In genomic region chr6:99715913-99716312, GRCm38 (mm10) we compare ENCODE assay signal across 27 mouse cellular contexts. TPM values are rescaled to one million over a fixed set of nuclear protein-coding genes. Genes with fewer than 3 reads are reported as not detected.
A peak's percentile ranks its signal among the peaks of the same experiment; 100 is the strongest.
DNase-seq lines count a peak whose midpoint lies in the region; ATAC-seq and TF ChIP-seq lines count a peak whose summit lies in the region.
"Had no signal": no experiment of that assay in that cellular context is flagged by ENCODE, and none has a peak within 500 bp of the region (broad histone marks: within the 10 kb centered on the region; RNA-seq: fewer than 3 reads in every experiment).

No protein-coding gene starts in this region.

- peak; percentile 56 for DNase-seq in heart, embryonic 10.5 days (ENCODE audit: low spot score)
- DNase-seq in heart, adult 8-10 months (ENCODE audit: low spot score), result no peak
- peak; percentile 64 for DNase-seq in midbrain, embryonic 11.5 days (ENCODE audit: low spot score, missing footprints)
- DNase-seq in R1 (ENCODE audit: low read depth, low spot score), result peak; percentile 16
- no peak for DNase-seq in stomach, postnatal 0 days (ENCODE audit: low spot score)
- no peak for DNase-seq in adrenal gland, postnatal 36 days
- DNase-seq in spleen, postnatal 14 days (ENCODE audit: low spot score in 2 of 2), result no peak
- DNase-seq: adrenal gland, postnatal 14 days; cerebellum, adult 2 months; cerebellum, postnatal 10 days; embryo, embryonic 11 days; gastrocnemius, adult 2 months; gastrocnemius, postnatal 25 days; heart, postnatal 14 days had no signal

- TF ChIP-seq CTCF in stomach, postnatal 0 days (IDR thresholded peaks at IDR 0.05; ENCODE audit: low read depth), result peak; percentile 12; the same call in 1 of the 2 replicates

- TF ChIP-seq EP300 in stomach, postnatal 0 days (optimal IDR thresholded peaks at IDR 0.05), result no peak

- peaks cover 34% of the 10 kb centered on the region for H3K27me3 ChIP-seq in heart, embryonic 10.5 days (ENCODE audit: insufficient read depth, poor library complexity, severe bottlenecking)
- no peaks in the 10 kb centered on the region for H3K27me3 ChIP-seq in midbrain, embryonic 11.5 days (ENCODE audit: control insufficient read depth, insufficient read depth, low read length)
- no peaks in the 10 kb centered on the region for H3K27me3 ChIP-seq in midbrain, embryonic 15.5 days (replicated peaks)
- H3K27me3 ChIP-seq in stomach, postnatal 0 days (ENCODE audit: control insufficient read depth, insufficient read depth, low read length), result no peaks in the 10 kb centered on the region

- H3K4me3 ChIP-seq in heart, embryonic 10.5 days, result no peak overlapping the region
- no peak overlapping the region for H3K4me3 ChIP-seq in midbrain, embryonic 11.5 days (ENCODE audit: low read depth, low read length)
- no peak overlapping the region for H3K4me3 ChIP-seq in midbrain, embryonic 15.5 days
- H3K4me3 ChIP-seq in stomach, postnatal 0 days (ENCODE audit: low read depth, low read length), result no peak overlapping the region
- H3K4me3 ChIP-seq: embryonic facial prominence, embryonic 15.5 days; erythroblast, embryonic 14.5 days; forebrain, embryonic 10.5 days; gastrocnemius, adult 2 months; heart, embryonic 15.5 days; hindbrain, embryonic 10.5 days had no signal

- no peak overlapping the region for H3K4me2 ChIP-seq in midbrain, embryonic 11.5 days
- no peak overlapping the region for H3K4me2 ChIP-seq in midbrain, embryonic 15.5 days
- H3K4me2 ChIP-seq in stomach, postnatal 0 days (replicated peaks; ENCODE audit: low read depth), result no peak overlapping the region
- H3K4me2 ChIP-seq: embryonic facial prominence, embryonic 15.5 days; heart, embryonic 11.5 days; heart, embryonic 15.5 days; hindbrain, embryonic 14.5 days had no signal

- ATAC-seq in midbrain, embryonic 11.5 days (ENCODE audit: low FRiP score), result no peak
- no peak for ATAC-seq in midbrain, embryonic 15.5 days (replicated peaks)
- ATAC-seq in stomach, postnatal 0 days (ENCODE audit: low FRiP score, low TSS enrichment), result no peak
- ATAC-seq: activated CD4-positive, CD25-positive, alpha-beta regulatory T cell, adult 4 months; forebrain, embryonic 14.5 days had no signal

- no peaks in the 10 kb centered on the region for H3K9me3 ChIP-seq in heart, embryonic 10.5 days
- no peaks in the 10 kb centered on the region for H3K9me3 ChIP-seq in midbrain, embryonic 11.5 days (ENCODE audit: control insufficient read depth, low read length)
- H3K9me3 ChIP-seq in midbrain, embryonic 15.5 days, result no peaks in the 10 kb centered on the region
- no peaks in the 10 kb centered on the region for H3K9me3 ChIP-seq in stomach, postnatal 0 days (ENCODE audit: control insufficient read depth, low read length)
- H3K9me3 ChIP-seq: embryonic facial prominence, embryonic 15.5 days; forebrain, embryonic 10.5 days; heart, embryonic 15.5 days; hindbrain, embryonic 10.5 days had no signal

- WGBS in heart, embryonic 10.5 days, result 67% methylated on average over 6 of the region's 6 CpGs
- 80% methylated on average over 5 of the region's 6 CpGs for WGBS in midbrain, embryonic 11.5 days
- 79% methylated on average over 5 of the region's 6 CpGs for WGBS in midbrain, embryonic 15.5 days
- 61% methylated on average over 6 of the region's 6 CpGs for whole genome bisulfite sequencing in stomach, postnatal 0 days

- H3K9ac ChIP-seq in midbrain, embryonic 11.5 days (ENCODE audit: low read length), result no peak overlapping the region
- H3K9ac ChIP-seq in midbrain, embryonic 15.5 days, result no peak overlapping the region
- no peak overlapping the region for H3K9ac ChIP-seq in stomach, postnatal 0 days (ENCODE audit: low read length)
- H3K9ac ChIP-seq: embryonic facial prominence, embryonic 15.5 days; heart, embryonic 15.5 days; hindbrain, embryonic 14.5 days had no signal

- no peaks in the 10 kb centered on the region for H3K36me3 ChIP-seq in heart, embryonic 10.5 days
- H3K36me3 ChIP-seq in midbrain, embryonic 11.5 days (ENCODE audit: control insufficient read depth, insufficient read depth, low read length), result no peaks in the 10 kb centered on the region
- H3K36me3 ChIP-seq in midbrain, embryonic 15.5 days (replicated peaks), result no peaks in the 10 kb centered on the region
- no peaks in the 10 kb centered on the region for H3K36me3 ChIP-seq in stomach, postnatal 0 days (ENCODE audit: control insufficient read depth, insufficient read depth, low read length)
- H3K36me3 ChIP-seq: embryonic facial prominence, embryonic 15.5 days; forebrain, embryonic 10.5 days; G1E; heart, embryonic 15.5 days; hindbrain, embryonic 10.5 days had no signal

- no peaks in the 10 kb centered on the region for H3K4me1 ChIP-seq in heart, embryonic 10.5 days
- H3K4me1 ChIP-seq in midbrain, embryonic 11.5 days (ENCODE audit: control insufficient read depth, insufficient read depth, low read length), result no peaks in the 10 kb centered on the region
- no peaks in the 10 kb centered on the region for H3K4me1 ChIP-seq in midbrain, embryonic 15.5 days
- no peaks in the 10 kb centered on the region for H3K4me1 ChIP-seq in stomach, postnatal 0 days (replicated peaks; ENCODE audit: control insufficient read depth, insufficient read depth)
- H3K4me1 ChIP-seq: embryonic facial prominence, embryonic 15.5 days; heart, embryonic 15.5 days; hindbrain, embryonic 10.5 days had no signal

- no peak overlapping the region for H3K27ac ChIP-seq in heart, embryonic 10.5 days
- no peak overlapping the region for H3K27ac ChIP-seq in midbrain, embryonic 11.5 days (ENCODE audit: low read depth, low read length)
- no peak overlapping the region for H3K27ac ChIP-seq in midbrain, embryonic 15.5 days
- no peak overlapping the region for H3K27ac ChIP-seq in stomach, postnatal 0 days (replicated peaks)
- H3K27ac ChIP-seq: embryonic facial prominence, embryonic 15.5 days; forebrain, embryonic 10.5 days; gastrocnemius, adult 2 months; heart, embryonic 15.5 days; hindbrain, embryonic 10.5 days; hindbrain, embryonic 14.5 days had no signal

RNA-seq across cellular contexts. Expression of gene Prok2, which starts 10.3 kb away (rescaled TPM):
- polyA plus RNA-seq in heart, embryonic 10.5 days (2016; fragmentation: Nextera tagmentation; extraction: Ambion mirVana), result 0.11 TPM in 1 of 2 replicates, not detected in the other
- not detected for total RNA-seq in heart, adult 8-10 months (2022)
- polyA plus RNA-seq in midbrain, embryonic 11.5 days (2014; fragmentation: Nextera tagmentation; extraction: Ambion mirVana), result not detected in 2 replicates
- polyA plus RNA-seq in midbrain, embryonic 15.5 days (2015; fragmentation: Nextera tagmentation; extraction: Ambion mirVana), result 0.54 and 0.71 TPM in 2 replicates
- polyA plus RNA-seq in stomach, postnatal 0 days (2015; fragmentation: Nextera tagmentation; extraction: Ambion mirVana), result 0.15 TPM in 1 of 2 replicates, not detected in the other
- total RNA-seq in adrenal gland, postnatal 36 days (2021), result not detected
- total RNA-seq: adrenal gland, adult 18-20 months; adrenal gland, postnatal 14 days; gastrocnemius, adult 2 months; gastrocnemius, postnatal 25 days; granulocyte monocyte progenitor cell, adult 5-6 weeks; heart, postnatal 14 days had no signal
- polyA plus RNA-seq: activated CD4-positive, CD25-positive, alpha-beta regulatory T cell, adult 4 months; cerebellum, adult 2 months; erythroblast, embryonic 14.5 days; G1E; heart, embryonic 11.5 days; hindbrain, embryonic 10.5 days; hindbrain, embryonic 14.5 days had no signal

RNA-seq across cellular contexts. Expression of gene Gpr27, which starts 23.4 kb away (rescaled TPM):
- polyA plus RNA-seq in heart, embryonic 10.5 days (2016; fragmentation: Nextera tagmentation; extraction: Ambion mirVana), result 0.68 and 0.92 TPM in 2 replicates
- total RNA-seq in heart, adult 8-10 months (2022), result 10 to 100 TPM in 3 of 4 experiments, 1 to 10 TPM in 1; 8.6 to 11.3 (median 10.7) TPM
- polyA plus RNA-seq in midbrain, embryonic 11.5 days (2014; fragmentation: Nextera tagmentation; extraction: Ambion mirVana), result 3.0 and 3.8 TPM in 2 replicates
- polyA plus RNA-seq in midbrain, embryonic 15.5 days (2015; fragmentation: Nextera tagmentation; extraction: Ambion mirVana), result 21.4 and 24.6 TPM in 2 replicates
- 2.5 and 2.9 TPM in 2 replicates for polyA plus RNA-seq in stomach, postnatal 0 days (2015; fragmentation: Nextera tagmentation; extraction: Ambion mirVana)
- total RNA-seq in adrenal gland, postnatal 36 days (2021), result 1 to 10 TPM; 2.3 to 3.6 TPM
- total RNA-seq: granulocyte monocyte progenitor cell, adult 5-6 weeks had no signal
- polyA plus RNA-seq: activated CD4-positive, CD25-positive, alpha-beta regulatory T cell, adult 4 months; erythroblast, embryonic 14.5 days; G1E had no signal

RNA-seq across cellular contexts. Expression of gene Gm20696, which starts 49.3 kb away (rescaled TPM):
- 2.2 and 3.4 TPM in 2 replicates for polyA plus RNA-seq in heart, embryonic 10.5 days (2016; fragmentation: Nextera tagmentation; extraction: Ambion mirVana)
- total RNA-seq in heart, adult 8-10 months (2022), result 1 to 10 TPM in 3 of 4 experiments, under 1 TPM in 1; 0.72 to 2.2 (median 1.6) TPM
- 2.5 and 3.4 TPM in 2 replicates for polyA plus RNA-seq in midbrain, embryonic 11.5 days (2014; fragmentation: Nextera tagmentation; extraction: Ambion mirVana)
- 2.9 and 4.7 TPM in 2 replicates for polyA plus RNA-seq in midbrain, embryonic 15.5 days (2015; fragmentation: Nextera tagmentation; extraction: Ambion mirVana)
- polyA plus RNA-seq in stomach, postnatal 0 days (2015; fragmentation: Nextera tagmentation; extraction: Ambion mirVana), result 1.4 and 1.8 TPM in 2 replicates
- 1 to 10 TPM; 3.4 to 4.7 TPM for total RNA-seq in adrenal gland, postnatal 36 days (2021)
- polyA plus RNA-seq: erythroblast, embryonic 14.5 days; G1E had no signal

RNA-seq across cellular contexts. Expression of gene Eif4e3, which starts 49.3 kb away (rescaled TPM):
- polyA plus RNA-seq in heart, embryonic 10.5 days (2016; fragmentation: Nextera tagmentation; extraction: Ambion mirVana), result 4.1 and 7.1 TPM in 2 replicates
- 10 to 100 TPM; 40.1 to 57.0 (median 48.9) TPM for total RNA-seq in heart, adult 8-10 months (2022)
- 16.2 and 17.5 TPM in 2 replicates for polyA plus RNA-seq in midbrain, embryonic 11.5 days (2014; fragmentation: Nextera tagmentation; extraction: Ambion mirVana)
- polyA plus RNA-seq in midbrain, embryonic 15.5 days (2015; fragmentation: Nextera tagmentation; extraction: Ambion mirVana), result 8.6 TPM in 2 replicates
- 7.8 and 8.3 TPM in 2 replicates for polyA plus RNA-seq in stomach, postnatal 0 days (2015; fragmentation: Nextera tagmentation; extraction: Ambion mirVana)
- 10 to 100 TPM; 28.1 to 30.6 TPM for total RNA-seq in adrenal gland, postnatal 36 days (2021)
- total RNA-seq: G1E had no signal
- polyA plus RNA-seq: erythroblast, embryonic 14.5 days; G1E had no signal

Comparison
In these comparisons a context has a peak if more than half of its experiments do, and no peak if none do; other contexts are left out.
1. DNase-seq: peak in heart, embryonic 10.5 days (single experiment), midbrain, embryonic 11.5 days (single experiment) and R1 (single experiment); none in heart, adult 8-10 months (single experiment), stomach, postnatal 0 days (single experiment), adrenal gland, postnatal 36 days (0 of 2) and spleen, postnatal 14 days (0 of 2).